Mouse (Mus musculus) heart, adult 11 months (tissue): ENCODE measurements around the gene Cebpb.

Source experiments
- DNase-seq: peaks from one replicate; pipeline ENCODE4 v3.0.0; 2022

Cebpb gene

DNA sequence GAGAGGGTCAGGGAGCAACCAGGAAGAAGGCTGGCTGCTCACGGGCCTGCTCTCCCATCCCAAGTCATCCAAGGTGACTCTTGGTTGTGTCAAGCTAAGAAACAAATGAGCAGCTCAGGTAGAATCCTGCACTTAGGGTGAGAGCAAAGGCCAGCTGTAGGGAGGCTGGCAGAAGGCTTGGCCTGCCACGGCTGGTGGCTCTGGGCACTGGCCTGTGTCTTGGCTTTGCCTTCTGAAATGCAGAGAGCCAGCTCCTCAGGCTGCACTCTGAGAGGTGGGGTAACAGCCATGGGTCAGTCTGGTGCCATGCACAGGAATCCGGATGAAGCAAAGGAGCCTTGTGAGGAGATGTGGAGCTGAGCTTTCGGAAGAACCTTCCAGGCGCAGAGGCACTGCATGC lies 20.3 kb upstream of the Cebpb start:
- DNase-seq: no peak

DNA sequence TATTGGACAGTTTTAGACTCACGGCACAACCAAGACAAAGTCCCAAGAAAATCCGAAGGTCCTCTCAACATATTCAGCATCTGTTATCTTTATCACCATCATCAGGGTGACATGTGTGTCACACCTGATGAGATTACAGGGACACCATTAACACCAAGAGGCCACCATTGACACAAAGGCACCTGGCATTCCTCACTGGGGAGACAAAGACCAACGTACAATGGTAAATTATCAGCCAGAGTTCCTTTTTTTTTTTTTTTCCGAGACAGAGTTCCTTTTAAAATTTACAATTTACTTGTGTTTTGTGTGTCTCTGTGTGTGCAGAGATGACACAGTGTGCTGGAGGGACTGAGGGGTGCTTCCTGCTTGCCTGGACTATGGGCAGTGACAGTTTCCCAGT lies 19.3 kb upstream of the Cebpb start:
- DNase-seq: no peak

DNA sequence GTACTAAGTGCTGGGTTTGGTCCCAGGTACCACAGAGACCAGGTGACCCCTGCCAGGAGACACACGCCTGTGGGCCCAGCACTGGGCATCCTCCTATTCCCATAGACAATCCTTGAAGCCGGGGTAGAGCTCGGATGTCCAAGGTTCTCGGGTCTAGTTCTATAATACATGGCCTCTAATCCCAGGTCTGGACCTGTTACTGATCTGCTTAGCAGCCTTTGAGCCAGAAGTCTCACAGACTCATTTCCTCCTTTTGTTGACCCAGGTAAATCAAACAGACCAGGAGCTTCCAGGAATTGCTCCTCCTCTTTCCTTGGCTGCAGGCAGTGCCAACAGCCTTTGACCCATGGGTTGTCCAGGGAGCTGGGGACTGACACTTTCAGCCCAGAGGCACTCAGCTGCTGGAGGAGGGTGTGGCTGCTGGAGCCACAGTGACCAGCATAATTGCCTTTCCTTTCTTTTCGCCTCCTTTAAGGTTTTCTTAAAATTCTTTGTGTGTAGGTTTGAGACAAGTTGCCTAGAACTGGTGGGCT lies 17.5 kb upstream of the Cebpb start:
- DNase-seq: peak; percentile 97

- peak; percentile 96 for DNase-seq
Observed at GRCm38 (mm10) chr2:167672212-167672685, 16.5 kb upstream of the Cebpb start.

DNA sequence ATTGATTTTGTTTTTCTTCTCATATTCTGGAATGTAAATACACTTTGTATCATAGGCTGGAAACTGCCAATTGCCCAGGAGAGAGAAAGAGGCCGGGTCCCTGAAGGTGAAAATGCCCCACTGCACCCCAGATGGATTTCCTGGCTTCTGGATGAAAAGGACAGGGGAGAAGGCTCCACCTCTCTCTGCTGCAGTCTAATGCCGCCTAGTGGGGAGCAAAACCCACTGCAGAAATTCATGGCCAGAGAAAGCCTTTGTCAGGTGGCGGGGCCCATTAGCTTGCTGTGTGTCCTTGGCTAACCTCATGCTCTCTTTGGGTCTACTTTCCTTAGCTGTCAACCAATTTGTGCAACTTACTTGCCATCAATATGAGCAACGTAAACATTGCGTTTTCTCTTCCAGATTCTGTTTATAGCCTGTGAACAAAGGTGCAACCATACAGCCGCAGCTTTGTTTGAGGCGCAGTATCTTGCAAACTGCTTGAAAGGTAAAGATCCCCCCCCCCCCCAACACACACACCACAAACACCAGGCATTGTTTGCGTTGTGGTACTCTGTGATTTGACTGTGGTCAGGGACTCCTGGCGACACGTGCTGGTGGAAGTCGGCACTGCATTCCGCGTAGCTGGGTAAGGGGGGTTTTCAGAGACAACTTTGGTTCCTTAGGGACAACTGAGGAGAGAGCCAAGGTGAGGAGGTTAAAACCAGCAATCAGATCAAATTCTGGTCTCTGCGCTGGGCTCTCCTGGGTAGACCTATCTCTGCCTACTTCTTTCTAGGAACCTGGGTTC lies 13.4 kb upstream of the Cebpb start:
- peak; percentile 94 for DNase-seq

- DNase-seq: no peak
Observed at GRCm38 (mm10) chr2:167678600-167678999, 10.1 kb upstream of the Cebpb start.

- peak; percentile 97 for DNase-seq
Observed at GRCm38 (mm10) chr2:167679902-167680430, 8.7 kb upstream of the Cebpb start.

DNA sequence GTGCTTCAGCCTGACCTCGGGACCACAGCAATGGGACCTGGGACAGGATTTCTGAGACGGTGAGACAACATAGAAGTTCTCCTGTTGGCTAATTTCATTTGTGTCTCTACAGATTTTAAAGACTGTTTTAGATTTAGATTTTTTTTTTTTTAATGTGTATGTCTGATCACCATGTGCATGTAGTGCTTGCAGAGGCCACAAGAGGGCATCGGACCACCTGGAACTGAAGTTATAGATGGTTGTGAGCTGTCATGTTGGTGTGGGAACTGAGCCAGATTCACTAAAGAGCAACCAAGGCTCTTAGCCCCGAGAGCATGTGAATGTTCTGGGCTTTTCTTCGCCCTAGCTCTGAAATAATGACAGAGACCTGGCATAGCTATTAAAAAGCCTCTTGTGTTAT lies 8.1 kb upstream of the Cebpb start:
- DNase-seq: peak; percentile 94

- no peak for DNase-seq
Observed at GRCm38 (mm10) chr2:167683721-167684120, 5.0 kb upstream of the Cebpb start.

DNA sequence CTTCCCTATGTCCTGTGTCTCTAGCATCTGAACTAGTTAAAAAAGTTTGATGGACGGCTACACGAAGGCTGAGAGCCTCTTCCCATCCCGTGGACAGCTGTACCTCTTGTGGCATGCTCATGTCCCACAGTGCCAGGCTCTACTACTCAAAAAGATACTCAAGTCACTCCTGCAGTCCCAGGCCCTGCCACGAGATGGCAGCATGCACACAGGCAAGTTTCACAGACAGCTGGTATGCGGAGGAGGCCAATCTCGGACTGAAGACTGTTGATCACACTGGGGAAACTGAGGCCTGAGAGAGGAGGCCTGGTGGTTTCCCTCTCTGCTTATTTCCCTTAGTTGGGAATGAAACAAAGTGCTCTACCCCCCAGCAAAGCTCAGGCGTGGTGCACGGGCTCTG lies 3.6 kb upstream of the Cebpb start:
- peak; percentile 99 for DNase-seq

DNA sequence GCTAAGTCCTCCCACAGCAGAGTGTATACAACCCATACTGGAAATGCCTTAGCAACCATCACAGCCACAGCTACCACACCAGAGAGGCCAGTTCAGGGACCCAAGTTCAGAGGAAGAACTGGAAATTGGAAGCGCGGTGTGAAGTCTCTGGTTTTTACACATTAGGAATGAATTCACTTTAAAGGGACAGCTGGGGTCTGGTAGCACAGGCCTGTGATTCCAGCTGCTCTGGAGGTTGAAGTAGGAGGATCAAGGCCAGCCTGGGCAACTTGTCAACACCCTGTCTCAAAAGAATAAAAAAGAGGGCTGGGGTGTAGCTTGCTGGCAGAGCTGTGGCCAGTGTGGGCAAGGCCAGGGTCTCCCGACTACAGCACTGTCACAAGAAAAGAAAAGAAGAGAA lies 2.9 kb upstream of the Cebpb start:
- DNase-seq: no peak

GRCm38 (mm10) chr2:167686382-167687249 lies 2.1 kb upstream of the Cebpb start:
- peak; percentile 94 for DNase-seq

- peak; percentile 94 for DNase-seq
Observed at GRCm38 (mm10) chr2:167687250-167687586, 1.5 kb upstream of the Cebpb start.

- peak; percentile 97 for DNase-seq
Observed at GRCm38 (mm10) chr2:167687651-167688101, 1.0 kb upstream of the Cebpb start.

DNA sequence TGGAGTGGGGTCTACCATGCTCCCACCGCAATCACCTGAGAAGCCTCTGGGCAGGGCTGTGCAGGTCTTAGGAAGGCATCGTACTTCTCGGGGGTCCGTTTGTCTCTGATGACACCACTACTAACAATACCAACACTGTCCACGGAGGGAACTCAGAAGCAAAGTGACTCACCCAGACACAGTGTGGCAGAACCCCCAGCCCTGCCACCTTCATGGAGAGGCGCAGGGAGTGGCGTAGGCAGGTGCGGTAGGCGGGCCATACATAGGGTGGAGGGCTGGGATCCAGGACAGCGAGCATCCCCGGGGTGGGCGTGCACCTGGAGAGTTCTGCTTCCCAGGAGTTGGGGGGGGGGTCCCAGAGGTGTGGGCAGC lies 603 bp upstream of the Cebpb start:
- no peak for DNase-seq

GRCm38 (mm10) chr2:167689501-167690218 lies 945 bp downstream of the Cebpb start, which contains the start of gene Tmem189:
Tmem189 (minus strand) TSS chr2:167689822.
- peak; percentile 97 for DNase-seq

DNA sequence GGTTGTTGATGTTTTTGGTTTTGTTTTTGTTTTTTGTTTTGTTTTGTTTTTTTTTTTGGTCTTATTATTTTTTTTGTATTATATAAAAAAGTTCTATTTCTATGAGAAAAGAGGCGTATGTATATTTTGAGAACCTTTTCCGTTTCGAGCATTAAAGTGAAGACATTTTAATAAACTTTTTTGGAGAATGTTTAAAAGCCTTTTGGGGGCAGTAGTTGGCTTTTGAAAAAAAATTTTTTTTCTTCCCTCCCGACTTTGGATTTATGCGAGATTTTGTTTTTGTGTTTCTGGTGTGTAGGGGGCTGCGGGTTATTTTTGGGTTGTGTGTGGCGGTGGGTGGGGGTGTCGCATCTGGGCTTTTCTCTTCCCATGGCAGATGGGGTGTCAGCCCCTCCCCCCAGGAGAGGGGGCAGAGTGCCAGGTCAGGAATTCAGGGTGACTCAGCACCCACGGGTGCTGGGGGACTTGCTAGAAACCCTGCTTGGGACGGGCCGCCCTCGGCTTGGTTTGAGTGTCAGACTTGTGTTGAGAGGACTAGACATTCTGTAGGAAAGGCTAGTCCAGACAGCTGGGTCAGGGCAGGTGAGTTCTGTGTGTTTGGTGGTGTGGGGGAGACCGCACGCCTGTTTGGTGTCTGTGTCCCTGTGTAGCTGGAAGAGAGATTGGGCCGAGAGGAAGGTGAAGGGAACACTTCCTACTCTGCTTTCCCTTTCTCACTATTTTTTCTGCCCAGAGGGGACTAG lies 1.7 kb downstream of the Cebpb start:
- peak; percentile 97 for DNase-seq

DNA sequence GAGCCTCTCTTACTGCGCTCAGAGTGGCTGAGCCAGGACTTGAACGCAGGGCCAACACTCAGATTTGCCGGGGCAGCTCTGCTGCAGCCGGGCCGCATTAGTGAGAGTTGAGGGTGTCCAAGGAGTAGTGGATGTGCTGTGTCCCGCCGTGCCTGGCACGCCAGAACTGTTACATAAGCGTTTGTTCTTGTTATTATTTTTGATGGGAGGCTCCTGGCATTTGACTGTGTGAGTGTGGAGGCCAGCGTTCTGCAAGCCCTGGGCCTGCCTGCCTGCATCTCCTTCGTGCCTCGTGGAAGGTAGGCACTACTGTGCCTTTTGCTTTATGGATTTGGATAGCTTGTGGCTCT lies 2.2 kb downstream of the Cebpb start:
- peak; percentile 98 for DNase-seq

DNA sequence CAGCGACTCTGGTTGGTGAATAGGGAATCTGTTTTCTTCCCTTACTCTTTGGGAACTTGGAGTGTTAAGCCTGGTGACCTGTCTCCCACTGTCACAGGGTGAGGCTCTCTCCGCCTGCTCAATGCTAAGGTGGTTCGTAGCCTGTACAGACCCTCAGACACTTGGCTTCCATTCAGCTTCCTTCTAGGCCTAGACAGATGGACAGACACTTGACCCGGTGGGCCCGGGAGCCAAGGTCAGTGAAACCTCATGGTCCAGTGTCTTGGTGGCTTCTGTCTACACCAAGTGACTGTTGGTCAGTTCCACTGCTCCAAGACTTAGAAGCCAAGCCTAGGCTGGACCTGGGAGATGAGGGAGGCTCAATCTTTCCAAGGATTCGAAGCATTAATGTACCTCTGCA lies 2.7 kb downstream of the Cebpb start:
- DNase-seq: no peak

- peak; percentile 96 for DNase-seq
Observed at GRCm38 (mm10) chr2:167691871-167692661, 3.4 kb downstream of the Cebpb start.

GRCm38 (mm10) chr2:167692831-167693230 lies 4.1 kb downstream of the Cebpb start:
- no peak for DNase-seq
